Mouse (Mus musculus) lung, postnatal 0 days (tissue): Measurements from ENCODE around the gene Bmp6. TPM values are rescaled to one million over a fixed set of nuclear protein-coding genes. Genes with fewer than 3 reads are reported as not detected.

Source experiments
- ATAC-seq: fragments of 200-750 bp; cut with Nextera tagmentation; 2 replicates; pipeline ENCODE4 v1.8.0; 2017; ENCODE audit warnings: moderate library complexity
- DNase-seq: peaks from one replicate; pipeline ENCODE4 v3.0.0-alpha.2; 2016; ENCODE audit warnings: low spot score
- H3K27ac ChIP-seq: fragments of 300-500 bp; sonication (generic); 2 replicates; pipeline ENCODE4 v1.5.1; 2014; ENCODE audit warnings: antibody characterized with exemption, mild to moderate bottlenecking, low read length, mixed read lengths
- H3K27me3 ChIP-seq: fragments of 300-500 bp; sonication (generic); replicated peaks from 2 replicates; pipeline ENCODE4 v1.6.1; 2014; ENCODE audit warnings: low read length, mixed read lengths; ENCODE audit not compliant: insufficient read depth
- H3K36me3 ChIP-seq: fragments of 300-500 bp; sonication (generic); 2 replicates; pipeline ENCODE4 v1.6.1; 2014; ENCODE audit warnings: low read length, mixed read lengths; ENCODE audit not compliant: insufficient read depth
- H3K4me1 ChIP-seq: fragments of 300-500 bp; sonication (generic); 2 replicates; pipeline ENCODE4 v1.6.1; 2014; ENCODE audit warnings: antibody characterized with exemption, low read depth, low read length, mixed read lengths; ENCODE audit not compliant: insufficient read depth
- H3K4me2 ChIP-seq: fragments of 300-500 bp; sonication (generic); replicated peaks from 2 replicates; pipeline ENCODE4 v1.6.1; 2014; ENCODE audit warnings: low read depth, mild to moderate bottlenecking, low read length, moderate library complexity, mixed read lengths
- H3K4me3 ChIP-seq: fragments of 300-500 bp; sonication (generic); 2 replicates; pipeline ENCODE4 v1.5.1; 2014; ENCODE audit warnings: low read depth, low read length
- H3K9ac ChIP-seq: fragments of 300-500 bp; sonication (generic); replicated peaks from 2 replicates; pipeline ENCODE4 v1.6.1; 2014; ENCODE audit warnings: low read depth, mild to moderate bottlenecking
- H3K9me3 ChIP-seq: fragments of 300-500 bp; sonication (generic); 2 replicates; pipeline ENCODE4 v1.6.1; 2016; ENCODE audit warnings: low read length, mixed read lengths
- CTCF ChIP-seq: IDR thresholded peaks from 2 replicates; pipeline ENCODE4 v1.5.1; 2016; ENCODE audit warnings: antibody characterized with exemption, mild to moderate bottlenecking
- EP300 ChIP-seq: IDR thresholded peaks from 2 replicates; pipeline ENCODE4 v1.6.1; 2016; ENCODE audit warnings: antibody characterized with exemption, mild to moderate bottlenecking, control low read depth
- WGBS: fragments of 180-500 bp; shearing (Covaris S2); extraction: QIAGEN DNeasy Blood & Tissue Kit; methylation state at CpG from one replicate; pipeline ENCODE4 v1.1.7; 2014; 5-methylcytosine and 5-hydroxymethylcytosine counted together
- polyA plus RNA-seq: library from polyadenylated mRNA; unstranded; fragments of >200 nt; fragmentation: Nextera tagmentation; extraction: Ambion mirVana; gene quantifications from 2 replicates; pipeline ENCODE4 v1.2.1, GENCODE M21; 2015

Bmp6 gene
- polyA plus RNA-seq, 1 experiment from 2014 or later, result 3.0 TPM

- H3K4me2 ChIP-seq, result 0 out of 2 replicates have a peak overlapping the region, but pooled peaks have one; percentile 5
- H3K9ac ChIP-seq, result no peak overlapping the region
- H3K36me3 ChIP-seq, result 0 out of 2 replicates have a peak, but pooled peaks cover 2% of the 10 kb centered on the region
- H3K27ac ChIP-seq, result no peak overlapping the region
- ATAC-seq (no peak), DNase-seq (no peak)
- 66% methylated on average over 3 of the region's 3 CpGs for WGBS
- no peaks in the 10 kb centered on the region for H3K27me3 ChIP-seq
- no peak for TF ChIP-seq EP300
- TF ChIP-seq CTCF, result no peak
- peaks cover 40% of the 10 kb centered on the region for H3K4me1 ChIP-seq
- no peaks in the 10 kb centered on the region for H3K9me3 ChIP-seq
- H3K4me3 ChIP-seq, result no peak overlapping the region
Observed at GRCm38 (mm10) chr13:38525261-38525660, 180.4 kb downstream of the Bmp6 start.

- H3K4me1 ChIP-seq, result peaks cover 40% of the 10 kb centered on the region
- H3K9ac ChIP-seq, result 0 out of 2 replicates have a peak overlapping the region, but pooled peaks have one; percentile 13
- no peaks in the 10 kb centered on the region for H3K9me3 ChIP-seq
- TF ChIP-seq EP300 (no peak), CTCF (no peak)
- no peaks in the 10 kb centered on the region for H3K36me3 ChIP-seq
- no peak overlapping the region for H3K27ac ChIP-seq
- no peaks in the 10 kb centered on the region for H3K27me3 ChIP-seq
- H3K4me2 ChIP-seq, result peak overlapping the region; percentile 97; the same call in 1 of the 2 replicates
- ATAC-seq (no peak), DNase-seq (no peak)
- 51% methylated on average over 2 of the region's 2 CpGs for WGBS
- H3K4me3 ChIP-seq, result no peak overlapping the region
Observed at GRCm38 (mm10) chr13:38526116-38526515, 181.2 kb downstream of the Bmp6 start.

DNA sequence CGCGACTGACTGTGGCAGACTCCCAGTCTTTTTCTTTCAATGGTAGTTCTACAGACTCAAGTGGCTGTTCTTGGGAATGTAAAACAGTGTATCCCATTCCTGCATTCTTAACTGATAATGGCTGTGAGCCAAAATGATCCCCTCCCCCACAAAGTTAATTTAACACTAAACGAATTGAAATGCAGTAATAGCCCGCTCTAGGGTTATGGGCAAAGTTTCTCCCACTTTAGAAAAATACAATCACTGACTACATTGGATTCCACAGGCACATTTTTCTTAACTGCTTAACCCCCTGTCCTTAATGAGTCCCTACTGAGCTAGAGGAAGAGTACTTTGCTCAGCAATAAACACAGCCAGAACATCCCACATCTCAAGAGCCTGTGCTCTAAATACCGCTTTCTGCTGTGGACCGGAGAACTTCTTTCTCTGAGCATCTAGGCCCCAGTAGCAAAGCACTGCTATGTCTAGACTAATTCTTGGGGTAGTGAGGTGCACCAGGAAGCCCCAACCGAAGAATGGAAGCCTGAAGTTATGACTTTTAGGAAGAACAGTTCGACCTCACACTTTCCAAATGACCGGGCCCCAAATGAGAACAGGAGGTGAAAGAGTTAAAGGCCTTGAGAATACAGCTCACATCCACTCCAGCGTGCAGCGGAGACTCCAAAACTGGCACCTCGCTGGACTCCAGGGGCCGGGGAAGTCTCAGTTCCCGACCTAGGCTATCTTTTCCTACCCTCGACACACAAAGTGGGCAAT lies 182.3 kb downstream of the Bmp6 start:
- Histone ChIP-seq H3K27me3 (no peaks in the 10 kb centered on the region), H3K27ac (peak overlapping the region; percentile 96), H3K9ac (peak overlapping the region; percentile 86), H3K4me2 (peak overlapping the region; percentile 97), H3K36me3 (no peaks in the 10 kb centered on the region), H3K4me3 (peak overlapping the region; percentile 80), H3K9me3 (no peaks in the 10 kb centered on the region), H3K4me1 (peaks cover 32% of the 10 kb centered on the region)
- DNase-seq (no peak), ATAC-seq (peak; percentile 2)
- no peak for TF ChIP-seq EP300
- no peak for TF ChIP-seq CTCF
- 6% methylated on average over 15 of the region's 15 CpGs for WGBS

- Histone ChIP-seq H3K36me3 (no peaks in the 10 kb centered on the region), H3K4me1 (peaks cover 28% of the 10 kb centered on the region), H3K27ac (peak overlapping the region; percentile 96), H3K9ac (peak overlapping the region; percentile 86), H3K4me3 (peak overlapping the region; percentile 80), H3K9me3 (no peaks in the 10 kb centered on the region), H3K27me3 (no peaks in the 10 kb centered on the region), H3K4me2 (peak overlapping the region; percentile 97)
- peak; percentile 90 for DNase-seq
- no peak for TF ChIP-seq CTCF
- 0 out of 2 replicates have a peak, but pooled peaks have one; percentile 37 for TF ChIP-seq EP300
- WGBS, result 2% methylated on average over 69 of the region's 87 CpGs
- peak; percentile 92 for ATAC-seq
Observed at GRCm38 (mm10) chr13:38527797-38528650, 183.1 kb downstream of the Bmp6 start.

- peak; percentile 59 for ATAC-seq
- Histone ChIP-seq H3K4me1 (peaks cover 32% of the 10 kb centered on the region), H3K9me3 (no peaks in the 10 kb centered on the region), H3K9ac (peak within 1 kb of the TSS; percentile 86), H3K27me3 (no peaks in the 10 kb centered on the region), H3K27ac (peak within 1 kb of the TSS; percentile 96), H3K4me2 (peak within 1 kb of the TSS; percentile 97), H3K36me3 (no peaks in the 10 kb centered on the region), H3K4me3 (peak within 1 kb of the TSS; percentile 80)
- DNase-seq, result peak; percentile 89
- 34% methylated on average over 9 of the region's 9 CpGs for WGBS
- TF ChIP-seq CTCF (no peak; the same call in 1 of the 2 replicates), EP300 (no peak)
Observed at GRCm38 (mm10) chr13:38528687-38529294, 183.9 kb downstream of the Bmp6 start, which contains the start of gene Txndc5. TSS of gene Txndc5 (minus strand) at chr13:38528824.

- no peak for TF ChIP-seq CTCF
- TF ChIP-seq EP300, result no peak
- ATAC-seq (no peak), DNase-seq (no peak)
- H3K9ac ChIP-seq, result no peak overlapping the region
- no peaks in the 10 kb centered on the region for H3K27me3 ChIP-seq
- no peak overlapping the region for H3K27ac ChIP-seq
- WGBS, result 91% methylated on average over 6 of the region's 6 CpGs
- peaks cover 33% of the 10 kb centered on the region for H3K4me1 ChIP-seq
- H3K36me3 ChIP-seq, result no peaks in the 10 kb centered on the region
- H3K4me2 ChIP-seq, result no peak overlapping the region
- no peaks in the 10 kb centered on the region for H3K9me3 ChIP-seq
- H3K4me3 ChIP-seq, result no peak overlapping the region
Observed at GRCm38 (mm10) chr13:38529576-38529975, 184.7 kb downstream of the Bmp6 start.
